Mouse (Mus musculus) small intestine, adult 2 months (tissue): ENCODE measurements at regions not wholly inside any gene's neighbourhood (a gene's known extent, or its start where the extent isn't known, plus 50 kb on each side); places are given as distances from the start of the nearest gene placed in this dataset.
A peak's percentile ranks its signal among the peaks of the same experiment; 100 is the strongest.

Experiments used
- H3K27ac ChIP-seq: fragments of 200-500 bp; 2 replicates; pipeline ENCODE4 v1.5.1; 2012; ENCODE audit warnings: low read depth, low read length, control low read depth, inconsistent platforms; ENCODE audit not compliant: insufficient read depth
- H3K27me3 ChIP-seq: fragments of 200-500 bp; 2 replicates; pipeline ENCODE4 v1.6.1; 2012; ENCODE audit warnings: mild to moderate bottlenecking, moderate library complexity, low read length, inconsistent platforms; ENCODE audit not compliant: control insufficient read depth, insufficient read depth
- H3K36me3 ChIP-seq: fragments of 200-500 bp; 2 replicates; pipeline ENCODE4 v1.6.1; 2012; ENCODE audit warnings: mild to moderate bottlenecking, low read length, control low read depth, inconsistent platforms; ENCODE audit not compliant: control insufficient read depth, insufficient read depth
- H3K4me1 ChIP-seq: fragments of 200-500 bp; 2 replicates; pipeline ENCODE4 v1.6.1; 2012; ENCODE audit warnings: low read length, inconsistent platforms, mixed read lengths; ENCODE audit not compliant: control insufficient read depth, insufficient read depth, insufficient read length
- H3K4me3 ChIP-seq: fragments of 200-500 bp; 2 replicates; pipeline ENCODE4 v1.5.1; 2012; ENCODE audit warnings: low read depth, mild to moderate bottlenecking, control low read depth, inconsistent platforms, low read length, moderate library complexity
- CTCF ChIP-seq: fragments of 200-500 bp; IDR thresholded peaks from 2 replicates; pipeline ENCODE4 v1.5.1; 2012; ENCODE audit warnings: low read depth, mild to moderate bottlenecking, control low read depth, inconsistent platforms, low read length, moderate library complexity, mixed read lengths; ENCODE audit not compliant: insufficient replicate concordance, insufficient read length; ENCODE audit errors: extremely low read depth
- POLR2A ChIP-seq: fragments of 200-500 bp; IDR thresholded peaks from 2 replicates; pipeline ENCODE4 v1.6.1; 2012; ENCODE audit warnings: low read depth, mild to moderate bottlenecking, control low read depth, inconsistent platforms, low read length, moderate library complexity
- WGBS: fragments of 180-500 bp; shearing (Covaris S2); methylation state at CpG from one replicate; pipeline ENCODE4 v1.1.7; 2018; 5-methylcytosine and 5-hydroxymethylcytosine counted together

DNA sequence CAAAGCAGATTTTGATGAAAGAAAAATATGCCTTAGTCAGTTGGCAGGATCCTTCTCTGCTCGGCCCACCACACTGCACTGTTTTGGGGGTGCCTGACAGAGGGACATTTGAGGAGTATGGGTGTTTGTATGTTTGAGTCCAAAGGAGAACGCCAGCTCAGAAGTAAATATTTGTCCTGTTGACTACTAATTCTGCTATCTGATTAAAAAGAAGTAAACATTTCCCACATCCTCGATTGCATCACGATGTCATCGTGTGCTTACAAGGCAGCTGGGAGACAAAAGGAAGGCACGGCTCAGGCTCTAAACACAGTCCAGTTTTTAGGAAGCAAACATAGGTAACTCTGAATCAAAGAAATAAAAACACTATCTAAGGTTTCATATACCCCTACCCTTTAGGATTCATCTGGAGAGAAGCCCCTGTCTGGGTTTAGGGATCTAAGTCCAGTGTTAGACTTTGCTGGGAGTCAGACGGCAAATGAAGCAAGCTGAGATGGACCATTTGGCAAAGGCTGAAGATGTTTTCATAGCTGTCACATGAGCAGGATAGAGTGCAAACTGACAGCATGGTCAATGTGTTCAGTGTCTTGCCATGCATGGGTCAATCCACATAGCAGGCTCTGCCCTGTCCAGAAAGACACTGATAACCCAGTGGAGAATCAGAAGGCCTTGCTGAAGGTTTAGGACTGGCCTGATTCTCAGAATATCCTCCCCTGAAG, 73.7 kb upstream of the Ralgps2 start:
- Histone ChIP-seq H3K36me3 (no peaks in the 10 kb centered on the region), H3K4me1 (peaks cover 3% of the 10 kb centered on the region; the same call in 1 of the 2 replicates), H3K27me3 (no peaks in the 10 kb centered on the region), H3K4me3 (no peak overlapping the region), H3K27ac (peak overlapping the region; percentile 27; the same call in 1 of the 2 replicates)
- TF ChIP-seq POLR2A (no peak), CTCF (no peak)
- 44% methylated on average over 7 of the region's 7 CpGs for WGBS

DNA sequence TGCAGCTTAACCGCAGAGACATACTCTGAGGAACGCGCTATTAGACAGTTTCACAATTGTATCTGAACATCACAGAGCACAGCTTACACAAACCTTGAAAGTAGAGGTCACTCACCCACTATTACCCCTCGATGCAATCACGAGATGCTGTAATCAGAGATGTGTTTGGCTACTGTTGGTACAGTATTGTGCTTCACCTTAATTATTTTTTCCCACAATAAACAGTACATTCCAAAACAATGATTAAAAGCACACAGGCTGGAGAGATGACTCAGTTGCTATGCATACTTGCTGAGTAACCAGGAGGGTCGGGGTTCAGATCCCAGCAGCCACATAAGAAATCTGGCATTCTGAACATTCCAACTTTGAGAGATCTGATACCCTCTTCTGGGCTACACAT, 71.8 kb upstream of the Ralgps2 start:
- Histone ChIP-seq H3K27ac (no peak overlapping the region), H3K27me3 (no peaks in the 10 kb centered on the region), H3K36me3 (no peaks in the 10 kb centered on the region), H3K4me1 (peaks cover 3% of the 10 kb centered on the region; the same call in 1 of the 2 replicates), H3K4me3 (no peak overlapping the region)
- TF ChIP-seq POLR2A (no peak), CTCF (no peak)
- 80% methylated on average over 6 of the region's 6 CpGs for WGBS

DNA sequence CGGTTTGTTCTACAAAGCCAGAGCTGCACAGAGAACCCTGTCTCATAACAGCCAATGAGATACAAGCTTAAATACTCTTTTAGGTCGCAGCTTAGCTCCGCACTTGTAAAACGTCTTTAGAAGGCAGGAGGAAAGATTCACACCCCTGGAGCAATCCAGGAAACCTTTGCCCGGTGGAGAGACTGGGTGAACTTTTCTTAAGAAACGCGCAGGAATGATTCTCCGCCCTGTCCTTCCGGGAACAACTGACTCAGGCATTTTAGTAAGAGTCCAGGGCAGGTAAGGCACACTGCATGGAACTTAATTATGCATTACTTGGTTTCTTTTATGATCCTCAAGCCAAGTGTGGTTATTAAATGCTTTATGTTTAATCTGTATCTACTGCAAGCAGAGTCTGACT, 70.0 kb upstream of the Ralgps2 start:
- Histone ChIP-seq H3K4me3 (no peak overlapping the region), H3K4me1 (peaks cover 3% of the 10 kb centered on the region; the same call in 1 of the 2 replicates), H3K27me3 (no peaks in the 10 kb centered on the region), H3K27ac (peak overlapping the region; percentile 69; the same call in 1 of the 2 replicates), H3K36me3 (no peaks in the 10 kb centered on the region)
- WGBS: 32% methylated on average over 9 of the region's 9 CpGs
- TF ChIP-seq CTCF (no peak), POLR2A (no peak)

DNA sequence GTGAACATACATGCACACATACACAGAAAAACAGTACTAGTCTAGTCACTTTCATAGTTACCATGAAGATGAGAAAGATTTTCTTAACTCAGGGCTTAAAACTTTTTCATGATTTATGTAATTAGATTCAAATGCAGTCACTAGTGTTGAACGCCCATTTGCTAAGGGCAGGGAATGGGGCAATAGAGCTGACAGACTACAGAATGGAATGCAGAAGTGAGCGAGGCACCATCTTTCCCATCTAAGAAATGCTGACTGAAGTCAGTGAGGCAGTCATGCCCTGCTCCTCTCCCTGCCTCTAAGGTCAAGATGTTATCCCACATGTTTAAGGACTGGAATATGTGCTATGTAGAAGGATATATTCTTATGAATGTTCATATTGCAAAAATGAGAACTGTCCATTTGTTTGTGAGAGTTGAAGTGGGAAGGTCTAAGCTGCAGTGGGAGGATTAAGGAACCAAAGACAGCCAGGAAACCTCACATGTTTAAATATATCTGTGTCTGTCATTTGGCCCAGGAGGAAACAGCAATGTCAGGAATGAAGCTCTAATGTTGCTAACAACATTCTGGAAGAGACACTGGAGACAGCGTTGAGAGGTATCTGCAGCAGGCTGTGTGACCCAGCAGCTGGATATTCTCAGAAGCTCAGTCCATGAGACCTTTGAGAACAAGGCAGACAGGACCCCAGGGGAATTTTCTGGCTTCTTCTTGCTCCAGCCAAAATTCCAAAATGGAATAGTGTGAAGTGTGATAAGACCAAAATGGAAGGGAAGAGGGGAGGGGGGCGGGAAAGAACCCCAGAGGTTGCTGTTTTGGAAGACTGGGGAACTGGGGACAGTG, 68.7 kb upstream of the Ralgps2 start:
- Histone ChIP-seq H3K36me3 (no peaks in the 10 kb centered on the region), H3K4me3 (no peak overlapping the region), H3K4me1 (peaks cover 3% of the 10 kb centered on the region; the same call in 1 of the 2 replicates), H3K27ac (peak overlapping the region; percentile 35), H3K27me3 (no peaks in the 10 kb centered on the region)
- TF ChIP-seq POLR2A (no peak), CTCF (no peak)
- WGBS: 77% methylated on average over 4 of the region's 4 CpGs

DNA sequence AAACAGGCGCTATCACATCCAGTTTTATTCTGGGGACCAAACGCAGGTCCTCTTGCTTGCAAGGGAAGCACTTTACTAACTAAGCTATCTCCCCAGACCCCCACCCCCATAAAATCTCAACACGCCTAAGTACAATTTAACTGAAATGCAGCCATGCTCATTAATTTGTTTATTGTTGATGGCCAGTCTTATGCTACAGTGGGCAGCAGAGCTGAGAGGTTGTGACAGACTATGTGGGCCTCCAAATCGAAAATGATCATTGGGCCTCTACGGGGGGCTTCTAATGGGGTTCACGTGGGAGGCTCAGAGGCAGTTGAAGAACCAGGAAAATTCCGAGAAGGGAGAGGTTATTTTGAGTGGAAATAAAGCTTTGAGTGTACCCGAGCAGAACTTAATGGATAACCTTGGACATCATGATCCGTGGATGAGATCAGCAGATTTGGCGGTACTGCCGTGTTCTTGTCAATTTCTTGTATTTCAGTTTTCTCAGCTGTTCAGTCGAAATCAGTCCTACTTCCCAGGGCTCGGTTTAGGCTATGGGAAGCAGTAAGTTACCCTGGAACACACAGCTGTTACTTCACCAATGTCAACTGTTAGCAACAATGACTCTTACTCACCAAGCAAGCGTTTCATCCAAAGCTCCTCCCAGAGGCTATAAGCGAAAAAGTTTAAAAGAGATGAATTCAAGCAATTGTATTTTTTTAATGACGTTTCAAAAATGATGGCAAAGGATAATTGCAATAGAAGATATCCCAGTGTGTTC, 65.1 kb upstream of the Ralgps2 start:
- H3K4me3 ChIP-seq: no peak overlapping the region
- 88% methylated on average over 16 of the region's 16 CpGs for WGBS
- H3K27me3 ChIP-seq: no peaks in the 10 kb centered on the region
- no peaks in the 10 kb centered on the region for H3K36me3 ChIP-seq
- no peak for TF ChIP-seq CTCF
- TF ChIP-seq POLR2A: no peak
- peaks cover 12% of the 10 kb centered on the region; the same call in 1 of the 2 replicates for H3K4me1 ChIP-seq
- H3K27ac ChIP-seq: no peak overlapping the region

DNA sequence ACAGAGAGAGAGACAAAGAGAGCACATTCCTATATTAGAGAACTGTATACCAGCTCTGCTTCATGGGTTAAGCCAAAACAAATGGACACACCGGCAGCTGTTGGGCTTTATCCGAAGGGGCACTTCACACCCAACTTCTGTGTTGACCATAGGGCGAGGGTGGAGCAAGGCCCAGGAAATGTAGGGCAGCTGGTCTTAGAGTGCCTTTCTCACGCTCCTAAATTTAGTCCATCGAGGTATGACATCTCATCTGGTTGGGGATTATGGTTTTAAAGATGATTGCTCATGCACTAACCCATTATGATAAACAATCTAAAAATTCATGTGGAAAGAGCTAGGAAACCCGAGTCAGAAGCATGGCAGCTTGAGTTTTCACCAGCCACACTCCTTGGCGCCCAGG, 63.6 kb upstream of the Ralgps2 start:
- Histone ChIP-seq H3K4me1 (peaks cover 10% of the 10 kb centered on the region; the same call in 1 of the 2 replicates), H3K27me3 (no peaks in the 10 kb centered on the region), H3K4me3 (no peak overlapping the region), H3K36me3 (no peaks in the 10 kb centered on the region), H3K27ac (no peak overlapping the region)
- 84% methylated on average over 7 of the region's 7 CpGs for WGBS
- no peak for TF ChIP-seq CTCF
- TF ChIP-seq POLR2A: no peak
